Mouse (Mus musculus) midbrain, embryonic 12.5 days (tissue): Measurements from ENCODE around the gene Apex1. TPM values are rescaled to one million over a fixed set of nuclear protein-coding genes. Genes with fewer than 3 reads are reported as not detected.
A peak's percentile ranks its signal among the peaks of the same experiment; 100 is the strongest.
"Not testable (repeated sequence)": the region's sequence is repeated elsewhere in the genome, so short reads cannot be mapped to it uniquely, and the experiment has no call there.

ENCODE experiments used
- ATAC-seq: fragments of 200-750 bp; cut with Nextera tagmentation; 2 replicates; pipeline ENCODE4 v1.8.0; 2017; ENCODE audit warnings: low read depth, moderate TSS enrichment, moderate library complexity; ENCODE audit not compliant: low FRiP score
- H3K27ac ChIP-seq: fragments of 300-500 bp; sonication (generic); replicated peaks from 2 replicates; pipeline ENCODE4 v1.5.1; 2016; ENCODE audit warnings: mild to moderate bottlenecking
- H3K27me3 ChIP-seq: fragments of 300-500 bp; sonication (generic); 2 replicates; pipeline ENCODE4 v1.6.1; 2016; ENCODE audit warnings: mild to moderate bottlenecking
- H3K36me3 ChIP-seq: fragments of 300-500 bp; sonication (generic); 2 replicates; pipeline ENCODE4 v1.6.1; 2016
- H3K4me1 ChIP-seq: fragments of 300-500 bp; sonication (generic); 2 replicates; pipeline ENCODE4 v1.6.1; 2016
- H3K4me2 ChIP-seq: fragments of 300-500 bp; sonication (generic); replicated peaks from 2 replicates; pipeline ENCODE4 v1.6.1; 2016; ENCODE audit warnings: mild to moderate bottlenecking, moderate library complexity
- H3K4me3 ChIP-seq: fragments of 300-500 bp; sonication (generic); 2 replicates; pipeline ENCODE4 v1.5.1; 2016; ENCODE audit warnings: mild to moderate bottlenecking
- H3K9ac ChIP-seq: fragments of 300-500 bp; sonication (generic); replicated peaks from 2 replicates; pipeline ENCODE4 v1.6.1; 2016; ENCODE audit warnings: mild to moderate bottlenecking, moderate library complexity
- H3K9me3 ChIP-seq: fragments of 300-500 bp; sonication (generic); 2 replicates; pipeline ENCODE4 v1.6.1; 2016; ENCODE audit warnings: mild to moderate bottlenecking
- WGBS: fragments of 180-500 bp; shearing (Covaris S2); methylation state at CpG from one replicate; pipeline ENCODE4 v1.1.7; 2016; 5-methylcytosine and 5-hydroxymethylcytosine counted together
- polyA plus RNA-seq: library from polyadenylated mRNA; unstranded; fragments of >200 nt; fragmentation: Nextera tagmentation; extraction: Ambion mirVana; gene quantifications from 2 replicates; pipeline ENCODE4 v1.2.1, GENCODE M21; 2016

Gene Apex1
- polyA plus RNA-seq, 1 experiment from 2014 or later: 333 TPM

GRCm38 (mm10) chr14:50930754-50931492, 6.2 kb downstream of the Apex1 start, which contains the start of the genes Pip4p1 and Pnp:
Gene Pip4p1, minus strand, starts transcription at chr14:50930856.
Gene Pnp, plus strand, starts transcription at chr14:50931082.
- Histone ChIP-seq H3K27ac (peak within 1 kb of the TSS; percentile 91), H3K36me3 (peaks cover 36% of the 10 kb centered on the region), H3K9ac (peak within 1 kb of the TSS; percentile 96), H3K4me2 (peak within 1 kb of the TSS; percentile 75), H3K4me3 (peak within 1 kb of the TSS; percentile 96), H3K27me3 (no peaks in the 10 kb centered on the region), H3K4me1 (peaks cover 29% of the 10 kb centered on the region), H3K9me3 (no peaks in the 10 kb centered on the region)
- peak; percentile 100 for ATAC-seq
- under 1% methylated on average over 68 of the region's 68 CpGs for WGBS

GRCm38 (mm10) chr14:50931493-50932020, 6.8 kb downstream of the Apex1 start:
- peak overlapping the region; percentile 70 for H3K4me2 ChIP-seq
- peak overlapping the region; percentile 53 for H3K9ac ChIP-seq
- ATAC-seq: no peak; the same call in 1 of the 2 replicates
- H3K36me3 ChIP-seq: peaks cover 30% of the 10 kb centered on the region
- H3K27ac ChIP-seq: peak overlapping the region; percentile 91
- peaks cover 23% of the 10 kb centered on the region for H3K4me1 ChIP-seq
- 12% methylated on average over 12 of the region's 12 CpGs for WGBS
- H3K9me3 ChIP-seq: no peaks in the 10 kb centered on the region
- no peaks in the 10 kb centered on the region for H3K27me3 ChIP-seq
- peak overlapping the region; percentile 96 for H3K4me3 ChIP-seq

- H3K4me1 ChIP-seq: peaks cover 1% of the 10 kb centered on the region
- H3K27ac ChIP-seq: no peak overlapping the region
- no peak overlapping the region for H3K9ac ChIP-seq
- H3K9me3 ChIP-seq: no peaks in the 10 kb centered on the region
- no peaks in the 10 kb centered on the region for H3K27me3 ChIP-seq
- H3K36me3 ChIP-seq: no peaks in the 10 kb centered on the region
- ATAC-seq: no peak
- no peak overlapping the region for H3K4me3 ChIP-seq
- WGBS: 56% methylated on average over 1 of the region's 1 CpGs
- H3K4me2 ChIP-seq: no peak overlapping the region
Observed at GRCm38 (mm10) chr14:50936649-50937048, 11.9 kb downstream of the Apex1 start.

GRCm38 (mm10) chr14:50938119-50938908, 13.5 kb downstream of the Apex1 start:
- Histone ChIP-seq H3K9me3 (no peaks in the 10 kb centered on the region), H3K36me3 (no peaks in the 10 kb centered on the region), H3K27ac (no peak overlapping the region), H3K4me3 (no peak overlapping the region), H3K9ac (no peak overlapping the region), H3K27me3 (no peaks in the 10 kb centered on the region), H3K4me1 (no peaks in the 10 kb centered on the region), H3K4me2 (no peak overlapping the region)
- ATAC-seq: no peak
- 90% methylated on average over 3 of the region's 3 CpGs for WGBS

- no peak overlapping the region for H3K9ac ChIP-seq
- whole genome bisulfite sequencing: 46% methylated on average over 2 of the region's 2 CpGs
- no peaks in the 10 kb centered on the region for H3K4me1 ChIP-seq
- H3K4me2 ChIP-seq: no peak overlapping the region
- H3K9me3 ChIP-seq: no peaks in the 10 kb centered on the region
- H3K4me3 ChIP-seq: no peak overlapping the region
- no peaks in the 10 kb centered on the region for H3K27me3 ChIP-seq
- no peak for ATAC-seq
- no peak overlapping the region for H3K27ac ChIP-seq
- H3K36me3 ChIP-seq: no peaks in the 10 kb centered on the region
Observed at GRCm38 (mm10) chr14:50938940-50939339, 14.2 kb downstream of the Apex1 start.

- H3K4me2 ChIP-seq: peak within 1 kb of the TSS; percentile 65
- H3K4me3 ChIP-seq: peak within 1 kb of the TSS; percentile 49
- no peaks in the 10 kb centered on the region for H3K9me3 ChIP-seq
- peak within 1 kb of the TSS; percentile 84 for H3K27ac ChIP-seq
- no peaks in the 10 kb centered on the region for H3K27me3 ChIP-seq
- ATAC-seq: peak; percentile 99
- 19% methylated on average over 31 of the region's 31 CpGs for WGBS
- H3K9ac ChIP-seq: peak within 1 kb of the TSS; percentile 52
- no peaks in the 10 kb centered on the region for H3K36me3 ChIP-seq
- H3K4me1 ChIP-seq: peaks cover 7% of the 10 kb centered on the region
Observed at GRCm38 (mm10) chr14:50943932-50944667, 19.3 kb downstream of the Apex1 start, which contains the start of gene Gm49342. Gene Gm49342, plus strand, starts transcription at chr14:50944517.

- under 1% methylated on average over 15 of the region's 15 CpGs for WGBS
- H3K9me3 ChIP-seq, H3K36me3 ChIP-seq, H3K27me3 ChIP-seq, H3K4me1 ChIP-seq: not testable (repeated sequence)
- Histone ChIP-seq H3K4me2 (peak overlapping the region; percentile 65), H3K4me3 (peak overlapping the region; percentile 49), H3K9ac (peak overlapping the region; percentile 52), H3K27ac (peak overlapping the region; percentile 84)
- ATAC-seq: peak; percentile 97
Observed at GRCm38 (mm10) chr14:50944668-50945033, 19.9 kb downstream of the Apex1 start.

GRCm38 (mm10) chr14:50945081-50945480, 20.3 kb downstream of the Apex1 start:
- peak overlapping the region; percentile 52 for H3K9ac ChIP-seq
- not testable (repeated sequence) for H3K36me3 ChIP-seq, H3K27me3 ChIP-seq, H3K9me3 ChIP-seq, H3K4me1 ChIP-seq
- H3K27ac ChIP-seq: peak overlapping the region; percentile 84
- peak overlapping the region; percentile 65 for H3K4me2 ChIP-seq
- peak; percentile 16; the same call in 1 of the 2 replicates for ATAC-seq
- H3K4me3 ChIP-seq: peak overlapping the region; percentile 49
- WGBS: 9% methylated on average over 6 of the region's 6 CpGs

GRCm38 (mm10) chr14:50945526-50945925, 20.8 kb downstream of the Apex1 start:
- ATAC-seq, H3K4me1 ChIP-seq, H3K9ac ChIP-seq, H3K36me3 ChIP-seq, H3K9me3 ChIP-seq, H3K27me3 ChIP-seq, H3K27ac ChIP-seq: not testable (repeated sequence)
- 36% methylated on average over 3 of the region's 3 CpGs for WGBS
- peak overlapping the region; percentile 65 for H3K4me2 ChIP-seq
- peak overlapping the region; percentile 49 for H3K4me3 ChIP-seq

GRCm38 (mm10) chr14:50955487-50955886, 30.7 kb downstream of the Apex1 start:
- Histone ChIP-seq H3K4me2 (no peak overlapping the region), H3K27me3 (no peaks in the 10 kb centered on the region), H3K9ac (no peak overlapping the region), H3K9me3 (no peaks in the 10 kb centered on the region), H3K36me3 (peaks cover 12% of the 10 kb centered on the region), H3K4me1 (no peaks in the 10 kb centered on the region), H3K4me3 (no peak overlapping the region), H3K27ac (no peak overlapping the region)
- no peak for ATAC-seq
- 92% methylated on average over 10 of the region's 10 CpGs for WGBS

GRCm38 (mm10) chr14:50955942-50956508, 31.3 kb downstream of the Apex1 start, which contains the start of gene Pnp2:
Gene Pnp2, plus strand, starts transcription at chr14:50955992.
- peak; percentile 87 for ATAC-seq
- H3K27me3 ChIP-seq, H3K9ac ChIP-seq, H3K9me3 ChIP-seq, H3K27ac ChIP-seq, H3K4me3 ChIP-seq, H3K4me1 ChIP-seq: not testable (repeated sequence)
- Histone ChIP-seq H3K4me2 (peak within 1 kb of the TSS; percentile 33), H3K36me3 (peaks cover 11% of the 10 kb centered on the region)
- 9% methylated on average over 19 of the region's 19 CpGs for WGBS
